In genomic region chr2:4252541-4253291, GRCm38 (mm10) we compare ENCODE assay signal across 8 mouse cellular contexts.
A peak's percentile ranks its signal among the peaks of the same experiment; 100 is the strongest.
DNase-seq lines count a peak whose midpoint lies in the region; ATAC-seq and TF ChIP-seq lines count a peak whose summit lies in the region.

No protein-coding gene starts in this region.

- intact Hi-C loops in gastrocnemius, adult 2 months (cut with DNase I): no loop called here
- intact Hi-C loops in gastrocnemius, postnatal 14 days (cut with DNase I; ENCODE audit: low total_unique reads): no loop called here

- no peak overlapping the region for H3K9ac ChIP-seq in embryonic facial prominence, embryonic 15.5 days
- H3K9ac ChIP-seq in hindbrain, postnatal 0 days (replicated peaks; ENCODE audit: low read length): 0 out of 2 replicates have a peak overlapping the region, but pooled peaks have one; percentile 6
- H3K9ac ChIP-seq in midbrain, embryonic 16.5 days (ENCODE audit: low read depth, low read length): no peak overlapping the region

- H3K36me3 ChIP-seq in embryonic facial prominence, embryonic 15.5 days: no peaks in the 10 kb centered on the region
- no peaks in the 10 kb centered on the region for H3K36me3 ChIP-seq in hindbrain, postnatal 0 days (ENCODE audit: insufficient read depth, low read length)
- H3K36me3 ChIP-seq in midbrain, embryonic 16.5 days (ENCODE audit: control insufficient read depth, insufficient read depth, low read length): no peaks in the 10 kb centered on the region

- peak overlapping the region; percentile 71 for H3K27ac ChIP-seq in gastrocnemius, adult 2 months
- H3K27ac ChIP-seq in embryonic facial prominence, embryonic 15.5 days (replicated peaks): peak overlapping the region; percentile 76
- H3K27ac ChIP-seq in hindbrain, postnatal 0 days: peak overlapping the region; percentile 62
- H3K27ac ChIP-seq in midbrain, embryonic 16.5 days (ENCODE audit: low read length): peak overlapping the region; percentile 69

- peaks cover 24% of the 10 kb centered on the region for H3K4me1 ChIP-seq in embryonic facial prominence, embryonic 15.5 days
- H3K4me1 ChIP-seq in hindbrain, postnatal 0 days (ENCODE audit: insufficient read depth, low read length): peaks cover 14% of the 10 kb centered on the region; the same call in 1 of the 2 replicates
- H3K4me1 ChIP-seq in midbrain, embryonic 16.5 days (ENCODE audit: control insufficient read depth, insufficient read depth, low read length): peaks cover 15% of the 10 kb centered on the region

- no peak for DNase-seq in gastrocnemius, adult 2 months
- DNase-seq in gastrocnemius, postnatal 14 days: no peak
- DNase-seq in hindbrain, postnatal 0 days (ENCODE audit: low spot score): peak; percentile 39
- DNase-seq in thymus, adult 18-20 months: no peak
- no peak for DNase-seq in cerebellum, postnatal 36 days

- H3K4me3 ChIP-seq in gastrocnemius, adult 2 months: peak overlapping the region; percentile 34
- H3K4me3 ChIP-seq in embryonic facial prominence, embryonic 15.5 days (replicated peaks): no peak overlapping the region
- no peak overlapping the region for H3K4me3 ChIP-seq in hindbrain, postnatal 0 days (ENCODE audit: low read length)
- H3K4me3 ChIP-seq in midbrain, embryonic 16.5 days (ENCODE audit: low read depth, low read length): no peak overlapping the region

- WGBS in embryonic facial prominence, embryonic 15.5 days: 23% methylated on average over 9 of the region's 9 CpGs
- WGBS in hindbrain, postnatal 0 days: 24% methylated on average over 9 of the region's 9 CpGs
- WGBS in midbrain, embryonic 16.5 days: 38% methylated on average over 9 of the region's 9 CpGs

- H3K27me3 ChIP-seq in embryonic facial prominence, embryonic 15.5 days: no peaks in the 10 kb centered on the region
- no peaks in the 10 kb centered on the region for H3K27me3 ChIP-seq in hindbrain, postnatal 0 days (ENCODE audit: insufficient read depth, low read length)
- H3K27me3 ChIP-seq in midbrain, embryonic 16.5 days (ENCODE audit: control insufficient read depth, insufficient read depth, low read depth, low read length): no peaks in the 10 kb centered on the region

- H3K4me2 ChIP-seq in embryonic facial prominence, embryonic 15.5 days (replicated peaks): no peak overlapping the region
- peak overlapping the region; percentile 22; the same call in 1 of the 2 replicates for H3K4me2 ChIP-seq in hindbrain, postnatal 0 days (ENCODE audit: low read depth, low read length)
- 0 out of 2 replicates have a peak overlapping the region, but pooled peaks have one; percentile 5 for H3K4me2 ChIP-seq in midbrain, embryonic 16.5 days (ENCODE audit: low read length)

- H3K9me3 ChIP-seq in embryonic facial prominence, embryonic 15.5 days (replicated peaks): no peaks in the 10 kb centered on the region
- H3K9me3 ChIP-seq in hindbrain, postnatal 0 days (ENCODE audit: low read length): no peaks in the 10 kb centered on the region
- no peaks in the 10 kb centered on the region for H3K9me3 ChIP-seq in midbrain, embryonic 16.5 days (replicated peaks; ENCODE audit: control insufficient read depth, low read length, poor library complexity, severe bottlenecking)

- no peak for TF ChIP-seq CTCF in gastrocnemius, adult 2 months (IDR thresholded peaks at IDR 0.05)
- no peak for TF ChIP-seq CTCF in hindbrain, postnatal 0 days (IDR thresholded peaks at IDR 0.05; ENCODE audit: low read depth)

- no peak for ATAC-seq in embryonic facial prominence, embryonic 15.5 days (ENCODE audit: insufficient number of reproducible peaks, low FRiP score, low TSS enrichment, low read depth)
- peak; percentile 41; the same call in 1 of the 2 replicates for ATAC-seq in hindbrain, postnatal 0 days
- ATAC-seq in midbrain, embryonic 16.5 days: peak; percentile 28
- ATAC-seq in granulocyte monocyte progenitor cell, adult 5-6 weeks (replicated peaks; ENCODE audit: poor library complexity, severe bottlenecking): no peak

Comparison
In these comparisons a context has a peak if more than half of its experiments do, and no peak if none do; other contexts are left out.
1. ATAC-seq: peak in hindbrain, postnatal 0 days (single experiment) and midbrain, embryonic 16.5 days (single experiment); none in embryonic facial prominence, embryonic 15.5 days (single experiment) and granulocyte monocyte progenitor cell, adult 5-6 weeks (single experiment).
2. Peak in every context shown above with its lines, with median percentiles within 50 percentile points of each other: H3K27ac ChIP-seq.